Mouse (Mus musculus) heart, postnatal 36 days (tissue): Measurements from ENCODE around the gene C330021F23Rik. TPM values are rescaled to one million over a fixed set of nuclear protein-coding genes. Genes with fewer than 3 reads are reported as not detected.
"Not testable (repeated sequence)": the region's sequence is repeated elsewhere in the genome, so short reads cannot be mapped to it uniquely, and the experiment has no call there.

ENCODE experiments used
- DNase-seq, 2 experiments: peaks; one replicate each; pipeline ENCODE4 v3.0.0; 2021 to 2022
- intact Hi-C: fragments of 180-260 bp; cut with DNase I; formaldehyde crosslinking; loops from one replicate; pipeline ENCODE4 v1.15.1; 2025
- total RNA-seq, 2 experiments: library from RNA; stranded (reverse); gene quantifications; 2 replicates each; pipeline ENCODE4 v1.2.3; 2021

The C330021F23Rik gene
- total RNA-seq = not detected

- DNase-seq = no peak
- intact Hi-C loops = no loop called here
Observed at GRCm38 (mm10) chr8:3567641-3568371, at the start of gene C330021F23Rik. TSS of gene C330021F23Rik (plus strand) at chr8:3567990.

GRCm38 (mm10) chr8:3522007-3522697 lies 45.6 kb upstream of the C330021F23Rik start:
- no peak for DNase-seq
- intact Hi-C loops = no loop called here

- no peak for DNase-seq
- intact Hi-C loops = no loop called here
Observed at GRCm38 (mm10) chr8:3530816-3531215, 37.0 kb upstream of the C330021F23Rik start.

- DNase-seq = no peak
- intact Hi-C loops = no loop called here
Observed at GRCm38 (mm10) chr8:3531936-3532335, 35.9 kb upstream of the C330021F23Rik start.

- intact Hi-C loops = no loop called here
- DNase-seq = no peak
Observed at GRCm38 (mm10) chr8:3536053-3536841, 31.5 kb upstream of the C330021F23Rik start.

- intact Hi-C loops = no loop called here
- no peak for DNase-seq
Observed at GRCm38 (mm10) chr8:3536940-3537339, 30.9 kb upstream of the C330021F23Rik start.

- DNase-seq = no peak
- intact Hi-C loops = no loop called here
Observed at GRCm38 (mm10) chr8:3537666-3538065, 30.1 kb upstream of the C330021F23Rik start.

- intact Hi-C loops = no loop called here
- no peak for DNase-seq
Observed at GRCm38 (mm10) chr8:3539146-3539545, 28.6 kb upstream of the C330021F23Rik start.

GRCm38 (mm10) chr8:3540076-3540475 lies 27.7 kb upstream of the C330021F23Rik start:
- no peak for DNase-seq
- intact Hi-C loops = no loop called here

GRCm38 (mm10) chr8:3546511-3546910 lies 21.3 kb upstream of the C330021F23Rik start:
- no peak for DNase-seq
- intact Hi-C loops = no loop called here

- intact Hi-C loops = no loop called here
- no peak for DNase-seq
Observed at GRCm38 (mm10) chr8:3552240-3552639, 15.6 kb upstream of the C330021F23Rik start.

GRCm38 (mm10) chr8:3556114-3556513 lies 11.7 kb upstream of the C330021F23Rik start:
- intact Hi-C loops = no loop called here
- DNase-seq = no peak

GRCm38 (mm10) chr8:3568378-3568777 lies 588 bp downstream of the C330021F23Rik start:
- DNase-seq = no peak
- intact Hi-C loops = no loop called here

- intact Hi-C loops = no loop called here
Observed at GRCm38 (mm10) chr8:3569784-3570183, 2.0 kb downstream of the C330021F23Rik start.

GRCm38 (mm10) chr8:3574546-3574945 lies 6.8 kb downstream of the C330021F23Rik start:
- intact Hi-C loops = no loop called here

More at GRCm38 (mm10) chr8:3569784-3570183, 2.0 kb downstream of the C330021F23Rik start:
- DNase-seq = no peak

GRCm38 (mm10) chr8:3576211-3576960 lies 8.6 kb downstream of the C330021F23Rik start:
- intact Hi-C loops = no loop called here
- no peak for DNase-seq

More at GRCm38 (mm10) chr8:3574546-3574945, 6.8 kb downstream of the C330021F23Rik start:
- no peak for DNase-seq

- intact Hi-C loops = no loop called here
- DNase-seq = no peak
Observed at GRCm38 (mm10) chr8:3579390-3580364, 11.9 kb downstream of the C330021F23Rik start.

- DNase-seq, intact Hi-C loops: not testable (repeated sequence)
Observed at GRCm38 (mm10) chr8:3581961-3582360, 14.2 kb downstream of the C330021F23Rik start.

GRCm38 (mm10) chr8:3586452-3586851 lies 18.7 kb downstream of the C330021F23Rik start:
- DNase-seq = no peak
- intact Hi-C loops = no loop called here
